Mouse (Mus musculus) heart, embryonic 16.5 days (tissue): ENCODE data around the gene Dbp. TPM values are rescaled to one million over a fixed set of nuclear protein-coding genes. Genes with fewer than 3 reads are reported as not detected.

Experiments used
- ATAC-seq: fragments of 200-750 bp; cut with Nextera tagmentation; replicated peaks from 2 replicates; pipeline ENCODE4 v1.8.0; 2017; ENCODE audit warnings: moderate number of reproducible peaks; ENCODE audit not compliant: insufficient read depth, low FRiP score; ENCODE audit errors: extremely low read depth
- H3K27ac ChIP-seq: fragments of 300-500 bp; sonication (generic); 2 replicates; pipeline ENCODE4 v1.5.1; 2014; ENCODE audit warnings: mild to moderate bottlenecking, low read length, control low read depth, moderate library complexity
- H3K27me3 ChIP-seq: fragments of 300-500 bp; sonication (generic); 2 replicates; pipeline ENCODE4 v1.6.1; 2014; ENCODE audit warnings: low read length, mixed read lengths; ENCODE audit not compliant: control insufficient read depth, insufficient read depth
- H3K36me3 ChIP-seq: fragments of 300-500 bp; sonication (generic); 2 replicates; pipeline ENCODE4 v1.6.1; 2014; ENCODE audit not compliant: control insufficient read depth, insufficient read depth
- H3K4me1 ChIP-seq: fragments of 300-500 bp; sonication (generic); 2 replicates; pipeline ENCODE4 v1.6.1; 2014; ENCODE audit warnings: low read length, mixed read lengths; ENCODE audit not compliant: control insufficient read depth, insufficient read depth
- H3K4me2 ChIP-seq: fragments of 300-500 bp; sonication (generic); 2 replicates; pipeline ENCODE4 v1.6.1; 2014; ENCODE audit warnings: low read depth, mild to moderate bottlenecking, control low read depth, low read length
- H3K4me3 ChIP-seq: fragments of 300-500 bp; sonication (generic); 2 replicates; pipeline ENCODE4 v1.5.1; 2014; ENCODE audit warnings: mild to moderate bottlenecking, control low read depth, low read length
- H3K9ac ChIP-seq: fragments of 300-500 bp; sonication (generic); 2 replicates; pipeline ENCODE4 v1.6.1; 2014; ENCODE audit warnings: low read length, control low read depth
- H3K9me3 ChIP-seq: fragments of 300-500 bp; sonication (generic); replicated peaks from 2 replicates; pipeline ENCODE4 v1.6.1; 2016; ENCODE audit warnings: low read length; ENCODE audit not compliant: control insufficient read depth
- WGBS: fragments of 180-500 bp; shearing (Covaris S2); extraction: QIAGEN DNeasy Blood & Tissue Kit; methylation state at CpG from one replicate; pipeline ENCODE4 v1.1.7; 2014; 5-methylcytosine and 5-hydroxymethylcytosine counted together
- polyA plus RNA-seq: library from polyadenylated mRNA; unstranded; fragments of >200 nt; fragmentation: Nextera tagmentation; extraction: Ambion mirVana; gene quantifications from 2 replicates; pipeline ENCODE4 v1.2.1, GENCODE M21; 2015

Dbp gene
- polyA plus RNA-seq, 1 experiment from 2014 or later: 3.0 TPM

- H3K27me3 ChIP-seq: no peaks in the 10 kb centered on the region
- H3K27ac ChIP-seq: no peak overlapping the region
- no peak overlapping the region for H3K9ac ChIP-seq
- no peak overlapping the region for H3K4me3 ChIP-seq
- no peaks in the 10 kb centered on the region for H3K9me3 ChIP-seq
- no peak overlapping the region for H3K4me2 ChIP-seq
- peaks cover 31% of the 10 kb centered on the region for H3K4me1 ChIP-seq
- H3K36me3 ChIP-seq: peaks cover 23% of the 10 kb centered on the region
- WGBS: 91% methylated on average over 15 of the region's 16 CpGs
- ATAC-seq: no peak
Observed at GRCm38 (mm10) chr7:45719738-45720412, 15.0 kb downstream of the Dbp start.

DNA sequence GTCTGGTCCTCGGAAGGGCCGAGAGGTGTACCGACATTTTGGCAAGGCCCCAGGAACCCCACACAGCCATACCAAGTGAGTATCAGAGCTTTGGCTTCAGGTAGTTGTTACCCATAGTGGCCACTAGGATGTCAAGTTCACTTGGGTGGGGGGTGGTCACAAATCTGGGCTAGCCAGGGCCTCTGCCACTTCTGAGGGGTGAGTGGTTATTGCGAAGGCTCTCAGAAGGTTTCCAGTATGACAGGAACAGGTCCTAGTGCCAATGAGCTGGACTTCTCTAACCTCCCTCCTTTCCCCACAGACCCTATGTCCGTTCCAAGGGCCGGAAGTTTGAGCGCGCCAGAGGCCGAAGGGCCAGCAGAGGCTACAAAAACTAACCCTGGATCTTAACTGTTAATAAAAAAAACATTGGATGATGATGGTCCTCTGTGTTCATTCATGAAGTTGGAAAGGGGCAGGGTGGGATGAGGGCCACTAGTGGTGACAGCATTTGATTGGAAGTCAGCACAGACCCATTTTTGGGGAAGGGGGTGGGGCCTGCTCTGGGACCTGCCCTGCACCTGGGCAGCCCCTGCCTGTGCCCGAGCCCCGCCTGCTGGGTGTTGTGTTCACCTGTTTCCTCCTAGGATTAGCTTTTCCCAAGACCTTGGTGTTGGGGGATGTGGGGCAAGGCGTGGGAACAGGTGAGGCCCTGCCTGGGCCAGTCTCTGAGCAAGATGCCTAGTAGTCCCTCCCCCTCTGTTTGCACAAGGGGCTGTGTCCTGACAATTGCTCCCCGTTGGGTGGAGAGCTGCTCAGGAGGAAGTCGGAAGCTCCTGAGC, 15.7 kb downstream of the Dbp start, which contains the start of gene Fam83e:
TSS of gene Fam83e (plus strand) at position 800 of the 821 bp plus-strand sequence.
- Histone ChIP-seq H3K27ac (no peak within 1 kb of the TSS), H3K27me3 (no peaks in the 10 kb centered on the region), H3K4me2 (no peak within 1 kb of the TSS), H3K9me3 (no peaks in the 10 kb centered on the region), H3K9ac (no peak within 1 kb of the TSS), H3K4me1 (peaks cover 28% of the 10 kb centered on the region), H3K4me3 (no peak within 1 kb of the TSS), H3K36me3 (peaks cover 23% of the 10 kb centered on the region)
- no peak for ATAC-seq
- 76% methylated on average over 14 of the region's 14 CpGs for WGBS

- no peak overlapping the region for H3K27ac ChIP-seq
- peaks cover 22% of the 10 kb centered on the region for H3K4me1 ChIP-seq
- ATAC-seq: no peak
- H3K9me3 ChIP-seq: no peaks in the 10 kb centered on the region
- no peak overlapping the region for H3K4me3 ChIP-seq
- 76% methylated on average over 7 of the region's 7 CpGs for WGBS
- H3K4me2 ChIP-seq: no peak overlapping the region
- peaks cover 23% of the 10 kb centered on the region for H3K36me3 ChIP-seq
- H3K27me3 ChIP-seq: no peaks in the 10 kb centered on the region
- H3K9ac ChIP-seq: no peak overlapping the region
Observed at GRCm38 (mm10) chr7:45721234-45721571, 16.3 kb downstream of the Dbp start.

- Histone ChIP-seq H3K27ac (no peak overlapping the region), H3K4me1 (peaks cover 16% of the 10 kb centered on the region)
Observed at GRCm38 (mm10) chr7:45721642-45722347, 16.9 kb downstream of the Dbp start.

DNA sequence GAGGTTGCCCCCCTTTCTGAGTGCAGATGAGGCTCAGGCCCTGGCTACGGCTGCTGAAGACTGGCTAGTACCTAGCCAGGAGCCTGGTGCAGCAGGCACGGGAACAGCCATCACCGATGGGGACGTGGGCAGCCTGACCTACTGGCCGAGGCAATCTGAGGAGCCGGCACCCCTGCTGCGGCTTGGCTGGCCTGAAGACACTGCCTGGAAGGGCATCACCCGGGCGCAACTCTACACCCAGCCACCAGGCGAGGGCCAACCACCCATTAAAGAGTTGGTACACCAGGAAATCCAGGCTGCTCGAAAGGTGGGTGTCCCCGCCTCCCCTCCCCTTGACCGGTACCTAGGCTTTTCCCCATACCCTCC, 17.4 kb downstream of the Dbp start:
- Histone ChIP-seq H3K27me3 (no peaks in the 10 kb centered on the region), H3K4me2 (no peak overlapping the region), H3K4me3 (no peak overlapping the region), H3K36me3 (peaks cover 23% of the 10 kb centered on the region), H3K9ac (no peak overlapping the region), H3K27ac (no peak overlapping the region), H3K9me3 (no peaks in the 10 kb centered on the region), H3K4me1 (peaks cover 14% of the 10 kb centered on the region)
- ATAC-seq: no peak
- WGBS: 71% methylated on average over 13 of the region's 13 CpGs

More at GRCm38 (mm10) chr7:45721642-45722347, 16.9 kb downstream of the Dbp start:
- H3K36me3 ChIP-seq: peaks cover 23% of the 10 kb centered on the region
- H3K4me3 ChIP-seq: no peak overlapping the region
- no peaks in the 10 kb centered on the region for H3K27me3 ChIP-seq
- no peak overlapping the region for H3K9ac ChIP-seq
- 64% methylated on average over 13 of the region's 13 CpGs for WGBS
- no peak for ATAC-seq
- no peaks in the 10 kb centered on the region for H3K9me3 ChIP-seq
- H3K4me2 ChIP-seq: no peak overlapping the region

GRCm38 (mm10) chr7:45723301-45723700, 18.4 kb downstream of the Dbp start:
- Histone ChIP-seq H3K27me3 (no peaks in the 10 kb centered on the region), H3K36me3 (peaks cover 23% of the 10 kb centered on the region), H3K4me3 (no peak overlapping the region), H3K9ac (no peak overlapping the region), H3K9me3 (no peaks in the 10 kb centered on the region), H3K4me1 (peaks cover 14% of the 10 kb centered on the region), H3K27ac (no peak overlapping the region), H3K4me2 (no peak overlapping the region)
- 89% methylated on average over 4 of the region's 4 CpGs for WGBS
- no peak for ATAC-seq

DNA sequence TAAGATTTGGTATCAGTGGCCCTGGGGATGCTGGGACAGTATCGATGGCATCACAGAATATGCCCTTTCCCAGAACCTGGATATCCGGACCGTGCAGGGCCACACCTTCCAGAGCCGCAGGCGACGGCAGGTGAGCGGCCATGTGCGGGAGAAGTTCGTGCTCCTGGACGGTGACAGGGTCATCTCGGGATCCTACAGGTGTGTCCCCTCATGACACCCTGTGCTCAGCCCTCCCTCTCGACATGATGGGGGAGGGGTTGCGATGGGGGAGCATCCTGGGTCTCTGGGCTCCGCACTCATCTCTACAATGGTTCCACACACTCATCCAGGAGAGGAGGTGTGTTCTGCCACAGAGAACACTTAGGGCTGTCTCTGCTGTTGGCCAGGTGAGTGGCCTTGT, 18.9 kb downstream of the Dbp start:
- Histone ChIP-seq H3K4me2 (no peak overlapping the region), H3K4me1 (peaks cover 11% of the 10 kb centered on the region), H3K27me3 (no peaks in the 10 kb centered on the region), H3K9ac (no peak overlapping the region), H3K36me3 (peaks cover 23% of the 10 kb centered on the region), H3K9me3 (no peaks in the 10 kb centered on the region), H3K27ac (no peak overlapping the region), H3K4me3 (no peak overlapping the region)
- WGBS: 90% methylated on average over 14 of the region's 14 CpGs
- ATAC-seq: no peak

- no peak overlapping the region for H3K4me3 ChIP-seq
- H3K9me3 ChIP-seq: no peaks in the 10 kb centered on the region
- H3K36me3 ChIP-seq: peaks cover 12% of the 10 kb centered on the region
- H3K4me2 ChIP-seq: no peak overlapping the region
- H3K9ac ChIP-seq: no peak overlapping the region
- H3K27ac ChIP-seq: no peak overlapping the region
- no peaks in the 10 kb centered on the region for H3K27me3 ChIP-seq
- no peaks in the 10 kb centered on the region for H3K4me1 ChIP-seq
- WGBS: 88% methylated on average over 9 of the region's 9 CpGs
- ATAC-seq: no peak
Observed at GRCm38 (mm10) chr7:45725151-45725550, 20.3 kb downstream of the Dbp start.

DNA sequence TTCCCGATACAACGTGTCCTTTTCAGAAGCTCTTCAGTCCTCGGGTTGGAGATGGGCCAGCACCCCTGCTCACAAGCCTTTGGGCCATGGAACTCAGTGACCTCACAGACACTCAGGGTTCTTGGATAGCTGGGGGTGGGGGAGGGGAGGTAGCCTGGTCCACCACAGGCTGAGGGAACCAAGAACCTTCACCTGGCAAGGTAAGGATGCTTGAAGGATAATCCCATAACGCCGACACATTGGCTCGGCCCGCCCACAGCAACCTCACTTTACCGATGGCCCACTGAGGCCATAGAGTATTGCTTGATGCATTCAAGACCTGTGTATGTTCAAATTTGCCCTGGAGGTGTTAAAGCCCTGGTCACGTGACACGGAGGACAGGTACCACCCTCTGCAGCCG, 20.8 kb downstream of the Dbp start, which contains the start of gene Spaca4:
TSS of gene Spaca4 (minus strand) at position 101 of the 400 bp plus-strand sequence.
- no peaks in the 10 kb centered on the region for H3K9me3 ChIP-seq
- H3K9ac ChIP-seq: no peak within 1 kb of the TSS
- H3K27me3 ChIP-seq: no peaks in the 10 kb centered on the region
- no peak within 1 kb of the TSS for H3K4me2 ChIP-seq
- H3K27ac ChIP-seq: no peak within 1 kb of the TSS
- no peaks in the 10 kb centered on the region for H3K4me1 ChIP-seq
- H3K36me3 ChIP-seq: peaks cover 8% of the 10 kb centered on the region
- ATAC-seq: no peak
- no peak within 1 kb of the TSS for H3K4me3 ChIP-seq
- 87% methylated on average over 11 of the region's 11 CpGs for WGBS
